Mouse (Mus musculus) myocyte (in vitro differentiated cells): ENCODE results near the gene Cars2. TPM values are rescaled to one million over a fixed set of nuclear protein-coding genes. Genes with fewer than 3 reads are reported as not detected.
A peak's percentile ranks its signal among the peaks of the same experiment; 100 is the strongest.

ENCODE experiments used
- H3K27me3 ChIP-seq: one replicate; pipeline ENCODE4 v1.6.1; 2011; ENCODE audit not compliant: control insufficient read depth, insufficient read depth, insufficient read length
- H3K36me3 ChIP-seq: one replicate; pipeline ENCODE4 v1.6.1; 2011; ENCODE audit not compliant: control insufficient read depth, insufficient read depth
- H3K4me2 ChIP-seq: one replicate; pipeline ENCODE4 v1.6.1; 2011; ENCODE audit warnings: low read depth, control low read depth
- H3K4me3 ChIP-seq: one replicate; pipeline ENCODE4 v1.5.1; 2011; ENCODE audit warnings: mild to moderate bottlenecking, control low read depth, moderate library complexity
- H3K79me2 ChIP-seq: one replicate; pipeline ENCODE4 v1.6.1; 2011; ENCODE audit not compliant: control insufficient read depth, insufficient read depth
- H3ac ChIP-seq: one replicate; pipeline ENCODE4 v1.6.1; 2011; ENCODE audit not compliant: control insufficient read depth, insufficient read length
- CEBPB ChIP-seq: IDR thresholded peaks from 2 replicates; pipeline ENCODE4 v1.6.1; 2011; ENCODE audit warnings: mild to moderate bottlenecking, moderate library complexity; ENCODE audit not compliant: poor library complexity, insufficient read depth, severe bottlenecking
- E2F4 ChIP-seq: IDR thresholded peaks from one replicate; pipeline ENCODE4 v1.6.1; 2011; ENCODE audit warnings: mild to moderate bottlenecking, control low read depth, moderate library complexity; ENCODE audit not compliant: insufficient read depth
- MAX ChIP-seq: IDR thresholded peaks from one replicate; pipeline ENCODE4 v1.6.1; 2011; ENCODE audit warnings: low read depth, mild to moderate bottlenecking, control low read depth
- MYOD1 ChIP-seq, 3 experiments: IDR thresholded peaks; one replicate each; pipeline ENCODE4 v1.6.1; 2011; ENCODE audit warnings: control low read depth in 2 of 3, low read depth in 2 of 3, mild to moderate bottlenecking in 2 of 3, moderate library complexity in 1 of 3; ENCODE audit not compliant: insufficient read length in 2 of 3, control insufficient read depth in 1 of 3
- MYOG ChIP-seq, 3 experiments: IDR thresholded peaks; one replicate each; pipeline ENCODE4 v1.6.1; 2011; ENCODE audit warnings: control low read depth in 2 of 3, low read depth in 2 of 3, mild to moderate bottlenecking in 2 of 3; ENCODE audit not compliant: insufficient read length in 2 of 3, control insufficient read depth in 1 of 3, insufficient read depth in 1 of 3
- POLR2A ChIP-seq: IDR thresholded peaks from one replicate; pipeline ENCODE4 v1.6.1; 2011; ENCODE audit warnings: low read depth, mild to moderate bottlenecking, control low read depth, moderate library complexity; ENCODE audit not compliant: insufficient read length
- POLR2AphosphoS2 ChIP-seq: IDR thresholded peaks from one replicate; pipeline ENCODE4 v1.6.1; 2011; ENCODE audit warnings: low read depth, control low read depth; ENCODE audit not compliant: insufficient read length
- REST ChIP-seq: IDR thresholded peaks from one replicate; pipeline ENCODE4 v1.6.1; 2011; ENCODE audit warnings: mild to moderate bottlenecking, control low read depth, moderate library complexity; ENCODE audit not compliant: insufficient read depth, insufficient read length
- SRF ChIP-seq: IDR thresholded peaks from one replicate; pipeline ENCODE4 v1.6.1; 2011; ENCODE audit warnings: low read depth; ENCODE audit not compliant: control insufficient read depth, insufficient read length
- TCF12 ChIP-seq: IDR thresholded peaks from one replicate; pipeline ENCODE4 v1.6.1; 2011; ENCODE audit warnings: mild to moderate bottlenecking, control low read depth; ENCODE audit not compliant: poor library complexity, insufficient read depth, severe bottlenecking
- TCF3 ChIP-seq: IDR thresholded peaks from one replicate; pipeline ENCODE4 v1.6.1; 2011; ENCODE audit warnings: low read depth, control low read depth; ENCODE audit not compliant: insufficient read length
- USF1 ChIP-seq: IDR thresholded peaks from one replicate; pipeline ENCODE4 v1.6.1; 2011; ENCODE audit warnings: low read depth, mild to moderate bottlenecking, control low read depth, moderate library complexity
- polyA plus RNA-seq: library from polyadenylated mRNA; unstranded; fragments of >200 nt; fragmentation: generic; extraction: Trizol; gene quantifications from one replicate; pipeline ENCODE4 v1.2.1, GENCODE M21; 2012; ENCODE audit warnings: missing spikeins

The Cars2 gene
- polyA plus RNA-seq, 1 experiment: 14.4 TPM

DNA sequence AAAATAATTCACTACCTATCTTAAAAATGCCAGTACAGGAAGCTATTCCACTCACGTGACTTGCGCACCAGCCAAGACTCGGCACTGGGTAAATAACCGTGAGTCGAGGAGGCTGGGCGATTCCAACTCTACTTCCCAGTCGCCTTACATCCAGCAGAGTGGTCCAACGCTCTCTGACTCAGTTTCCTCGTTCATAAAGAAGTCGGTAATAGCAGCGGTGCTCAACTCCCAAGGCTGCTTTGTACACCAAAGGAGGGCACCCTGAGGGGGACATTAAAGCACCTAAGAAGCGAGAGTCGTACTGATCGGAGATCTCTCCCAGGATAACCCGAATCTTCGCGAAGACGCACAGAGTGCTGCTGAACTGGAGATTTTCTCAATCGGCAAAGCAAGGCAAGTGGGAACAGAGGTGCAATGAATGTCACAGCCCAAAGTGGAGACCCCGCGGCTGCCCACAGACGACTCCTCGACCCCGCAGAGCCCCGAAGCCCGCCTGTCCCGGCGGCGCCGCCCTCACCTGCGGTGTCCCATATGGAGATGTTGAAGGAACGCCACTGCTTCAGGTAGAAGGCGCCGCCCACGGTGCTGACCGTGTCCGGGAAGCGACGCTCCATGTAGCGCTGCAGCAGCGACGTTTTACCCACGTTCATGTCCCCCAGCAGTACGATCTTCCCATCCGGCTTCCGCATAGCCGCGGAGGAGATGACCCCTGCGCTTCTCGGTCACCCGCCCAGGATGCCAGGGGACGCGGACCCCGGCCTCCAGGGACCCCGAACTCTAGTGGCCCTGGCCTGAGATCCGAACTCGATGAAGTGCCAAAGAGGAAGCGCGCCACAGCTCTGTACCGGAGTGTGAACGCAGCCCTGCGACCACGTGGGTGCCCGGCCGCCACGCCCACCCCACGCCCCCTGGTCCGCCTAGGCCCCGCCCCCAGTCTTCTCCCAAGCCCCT, 72.5 kb downstream of the Cars2 start, which contains the start of gene Rab20:
Gene Rab20, minus strand, starts transcription at position 900 of the 951 bp plus-strand sequence.
- TF ChIP-seq POLR2AphosphoS2 (no peak), USF1 (peak; percentile 65), REST (no peak), E2F4 (no peak), TCF12 (no peak), POLR2A (no peak)
- H3K79me2 ChIP-seq: no peaks in the 10 kb centered on the region
- no peaks in the 10 kb centered on the region for H3K36me3 ChIP-seq
- no peak within 1 kb of the TSS for H3ac ChIP-seq
- peak within 1 kb of the TSS; percentile 25 for H3K4me3 ChIP-seq
- H3K4me2 ChIP-seq: peak within 1 kb of the TSS; percentile 93
- H3K27me3 ChIP-seq: peaks cover 6% of the 10 kb centered on the region

DNA sequence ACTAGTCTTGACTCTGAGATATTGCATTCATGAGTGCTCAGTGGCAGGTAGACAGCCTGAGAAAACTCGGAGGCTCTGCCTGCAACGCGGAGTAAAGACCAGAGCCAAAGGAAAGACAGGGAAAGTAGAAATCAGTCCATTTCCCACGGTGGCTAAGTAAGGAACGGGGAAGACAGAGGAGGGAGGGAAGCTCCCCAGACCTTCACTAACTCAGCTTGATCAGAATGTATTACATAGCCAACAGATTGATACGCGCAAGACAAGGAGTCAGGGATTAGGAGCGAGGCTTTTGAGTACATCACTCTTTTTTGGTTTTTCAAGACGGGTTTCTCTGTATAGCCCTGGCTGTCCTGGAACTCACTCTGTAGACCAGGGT, 73.4 kb downstream of the Cars2 start:
- H3ac ChIP-seq: no peak overlapping the region
- peak overlapping the region; percentile 93 for H3K4me2 ChIP-seq
- peaks cover 6% of the 10 kb centered on the region for H3K27me3 ChIP-seq
- peak overlapping the region; percentile 25 for H3K4me3 ChIP-seq
- H3K79me2 ChIP-seq: no peaks in the 10 kb centered on the region
- no peak for TF ChIP-seq CEBPB
- no peak for TF ChIP-seq E2F4
- TF ChIP-seq TCF12: no peak
- no peak for TF ChIP-seq USF1
- no peak for TF ChIP-seq POLR2A
- TF ChIP-seq TCF3: no peak
- no peak for TF ChIP-seq MYOD1 (IDR thresholded peaks at IDR 0.05; ENCODE audit: control insufficient read depth in 1 of 3, insufficient read length in 2 of 3, low read depth in 2 of 3)
- no peak for TF ChIP-seq MYOG (IDR thresholded peaks at IDR 0.05; ENCODE audit: control insufficient read depth in 1 of 3, insufficient read depth in 1 of 3, insufficient read length in 2 of 3, low read depth in 2 of 3)
- TF ChIP-seq MAX: no peak
- TF ChIP-seq SRF: no peak
- TF ChIP-seq REST: no peak
- no peaks in the 10 kb centered on the region for H3K36me3 ChIP-seq

DNA sequence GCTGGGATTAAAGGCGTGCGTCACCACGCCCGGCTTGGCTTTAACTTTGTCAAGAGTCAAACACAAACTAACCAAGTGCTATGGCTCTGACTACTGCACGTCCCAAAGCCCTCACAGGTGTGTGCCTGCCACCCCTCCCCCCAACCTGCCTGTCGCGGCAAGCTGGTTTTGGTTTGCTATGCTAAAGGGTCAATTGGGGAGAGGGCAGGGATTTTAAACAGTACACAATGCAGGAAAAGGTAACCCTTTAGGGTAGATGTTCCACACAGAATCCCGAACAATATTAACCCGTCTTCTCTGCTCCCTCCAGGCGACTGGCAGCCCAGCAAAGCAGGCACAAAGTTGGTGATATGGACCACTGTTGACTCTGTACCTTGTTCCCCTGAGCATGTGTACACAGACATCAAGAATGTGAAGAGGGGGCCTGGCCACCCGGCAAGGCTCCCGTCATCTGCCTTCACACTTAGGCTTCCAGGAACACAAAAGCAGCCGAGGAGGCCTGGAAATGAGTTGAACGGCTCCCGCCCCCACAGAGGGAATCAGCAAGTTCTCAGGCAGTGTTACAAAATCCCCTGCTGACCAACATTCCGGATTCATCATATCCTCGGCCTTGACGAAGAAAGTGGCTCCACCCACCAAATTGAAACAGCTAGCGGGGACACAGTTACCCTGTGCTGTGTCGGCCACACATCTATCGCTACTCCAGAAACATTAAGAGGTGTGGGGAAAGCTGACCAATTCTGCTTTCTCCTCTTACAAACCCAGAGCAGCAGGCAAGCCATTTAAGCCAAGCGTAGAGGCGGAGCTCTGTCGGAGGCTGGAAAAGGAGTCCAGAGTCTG, 74.0 kb downstream of the Cars2 start:
- no peaks in the 10 kb centered on the region for H3K36me3 ChIP-seq
- H3K79me2 ChIP-seq: no peaks in the 10 kb centered on the region
- no peak overlapping the region for H3ac ChIP-seq
- peak overlapping the region; percentile 93 for H3K4me2 ChIP-seq
- TF ChIP-seq POLR2AphosphoS2: no peak
- TF ChIP-seq REST: no peak
- no peak for TF ChIP-seq MYOG (IDR thresholded peaks at IDR 0.05; ENCODE audit: control insufficient read depth in 1 of 3, insufficient read depth in 1 of 3, insufficient read length in 2 of 3, low read depth in 2 of 3)
- TF ChIP-seq E2F4: no peak
- no peak for TF ChIP-seq TCF3
- no peak for TF ChIP-seq MAX
- TF ChIP-seq SRF: no peak
- TF ChIP-seq POLR2A: no peak
- no peak for TF ChIP-seq CEBPB
- no peak for TF ChIP-seq MYOD1 (IDR thresholded peaks at IDR 0.05; ENCODE audit: control insufficient read depth in 1 of 3, insufficient read length in 2 of 3, low read depth in 2 of 3)
- no peak for TF ChIP-seq TCF12
- no peak for TF ChIP-seq USF1
- peaks cover 6% of the 10 kb centered on the region for H3K27me3 ChIP-seq
- H3K4me3 ChIP-seq: peak overlapping the region; percentile 25

DNA sequence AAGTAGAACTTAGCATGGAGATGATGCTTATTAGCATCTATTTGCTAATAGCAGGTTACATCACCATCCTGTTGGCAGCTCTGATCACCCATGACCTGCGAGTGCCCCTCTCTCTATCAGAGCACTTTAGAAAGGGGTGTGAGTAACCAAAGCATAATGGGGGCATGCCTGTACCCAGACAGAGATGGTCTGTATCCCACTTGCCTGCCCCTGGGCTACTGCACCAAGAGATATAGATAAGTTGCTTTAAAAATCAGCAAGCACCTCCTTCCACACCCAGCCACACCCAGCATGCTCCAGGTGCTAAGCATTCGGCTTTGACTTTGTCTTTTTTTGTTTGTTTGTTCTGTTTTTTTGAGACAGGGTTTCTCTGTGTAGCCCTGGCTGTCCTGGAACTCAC, 74.7 kb downstream of the Cars2 start:
- H3K4me2 ChIP-seq: no peak overlapping the region
- H3K27me3 ChIP-seq: peaks cover 6% of the 10 kb centered on the region
- no peak overlapping the region for H3K4me3 ChIP-seq
- no peak overlapping the region for H3ac ChIP-seq
- H3K36me3 ChIP-seq: no peaks in the 10 kb centered on the region
- no peaks in the 10 kb centered on the region for H3K79me2 ChIP-seq
- TF ChIP-seq MYOD1 (IDR thresholded peaks at IDR 0.05; ENCODE audit: control insufficient read depth in 1 of 3, insufficient read length in 2 of 3, low read depth in 2 of 3) (no peak), POLR2A (no peak), TCF3 (no peak), CEBPB (no peak), SRF (no peak), MAX (no peak), REST (no peak), MYOG (IDR thresholded peaks at IDR 0.05; ENCODE audit: control insufficient read depth in 1 of 3, insufficient read depth in 1 of 3, insufficient read length in 2 of 3, low read depth in 2 of 3) (no peak), E2F4 (no peak), POLR2AphosphoS2 (no peak), USF1 (no peak), TCF12 (no peak)
